Mouse (Mus musculus): ENCODE measurements around the gene Hydin.
"Not testable (repeated sequence)": the region's sequence is repeated elsewhere in the genome, so short reads cannot be mapped to it uniquely, and the experiment has no call there.

Hydin gene

DNA sequence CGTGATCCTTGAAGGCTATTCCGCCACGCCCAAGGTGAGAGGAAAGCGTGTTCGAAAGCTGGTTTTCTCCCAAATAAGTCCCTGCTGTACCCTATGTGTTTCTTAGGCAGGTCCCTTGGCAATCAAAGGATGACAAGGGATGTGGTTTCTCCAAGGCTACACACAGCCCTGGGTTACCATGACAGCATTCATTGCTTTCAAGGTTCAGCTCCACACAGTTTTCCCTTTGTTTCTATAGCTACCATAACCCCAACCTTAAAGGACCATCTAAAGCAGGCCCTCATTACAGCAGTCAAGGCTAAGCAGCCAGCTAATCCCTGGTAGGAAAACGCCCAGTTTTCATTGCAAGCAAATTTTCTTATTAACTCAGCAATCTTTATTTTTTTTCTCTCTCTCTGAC, 183.7 kb downstream of the Hydin start:
- DNase-seq (ENCODE audit: low read depth): no peak

- no peak for DNase-seq (ENCODE audit: low read depth)
These were observed 187.7 kb downstream of the Hydin start for GRCm38 (mm10) chr8:110454466-110454865.

GRCm38 (mm10) chr8:110457424-110457823, 190.6 kb downstream of the Hydin start:
- DNase-seq (ENCODE audit: low read depth): no peak

GRCm38 (mm10) chr8:110462627-110463208, 195.9 kb downstream of the Hydin start:
- DNase-seq (ENCODE audit: low read depth): no peak

GRCm38 (mm10) chr8:110463773-110464460, 197.1 kb downstream of the Hydin start:
- no peak for DNase-seq (ENCODE audit: low read depth)

- no peak for DNase-seq (ENCODE audit: low read depth)
These were observed 198.8 kb downstream of the Hydin start for GRCm38 (mm10) chr8:110465606-110466005.

DNA sequence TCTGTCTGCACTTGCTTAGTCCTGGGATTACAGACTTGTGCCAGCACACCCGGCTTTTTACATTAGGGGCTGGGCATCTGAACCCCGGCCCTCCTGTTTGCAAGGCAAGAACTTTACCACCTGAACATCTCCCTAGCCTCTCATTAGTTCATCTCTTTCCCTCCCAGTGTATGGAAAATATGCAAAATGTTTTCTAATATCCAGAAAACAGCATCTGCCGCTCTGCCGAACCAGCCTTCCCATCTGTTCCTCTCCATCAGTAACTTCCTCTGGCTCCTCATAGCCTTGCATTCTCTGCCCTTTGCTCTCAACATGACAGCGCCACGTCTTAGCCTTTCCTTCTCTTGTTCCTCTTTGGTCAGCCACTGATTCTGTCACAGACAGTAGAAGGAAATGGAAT, 210.5 kb downstream of the Hydin start:
- no peak for DNase-seq (ENCODE audit: low read depth)

DNA sequence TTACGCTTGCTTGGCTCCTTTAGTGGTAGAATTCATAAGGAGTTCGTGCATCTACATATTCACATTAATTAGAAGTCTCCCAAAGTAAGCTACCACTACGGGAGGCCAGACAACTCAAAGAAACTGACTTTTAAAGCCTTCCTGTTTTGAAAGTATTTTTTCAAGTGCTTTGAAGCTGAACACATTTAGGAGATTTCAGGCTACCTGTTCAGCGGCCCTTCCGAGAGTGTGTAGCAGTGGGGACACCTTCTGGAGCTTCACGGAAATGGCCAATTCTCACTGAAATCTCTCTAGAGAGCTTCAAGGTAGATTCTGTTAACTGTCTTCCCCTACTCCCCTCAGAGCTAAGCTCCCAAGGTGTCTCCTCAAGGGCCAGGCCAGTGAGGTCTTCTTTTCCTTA, 211.8 kb downstream of the Hydin start:
- DNase-seq (ENCODE audit: low read depth): peak; percentile 59

- DNase-seq (ENCODE audit: low read depth): peak; percentile 11
These were observed 212.6 kb downstream of the Hydin start for GRCm38 (mm10) chr8:110479401-110479800.

GRCm38 (mm10) chr8:110482275-110482674, 215.5 kb downstream of the Hydin start:
- DNase-seq (ENCODE audit: low read depth): no peak

DNA sequence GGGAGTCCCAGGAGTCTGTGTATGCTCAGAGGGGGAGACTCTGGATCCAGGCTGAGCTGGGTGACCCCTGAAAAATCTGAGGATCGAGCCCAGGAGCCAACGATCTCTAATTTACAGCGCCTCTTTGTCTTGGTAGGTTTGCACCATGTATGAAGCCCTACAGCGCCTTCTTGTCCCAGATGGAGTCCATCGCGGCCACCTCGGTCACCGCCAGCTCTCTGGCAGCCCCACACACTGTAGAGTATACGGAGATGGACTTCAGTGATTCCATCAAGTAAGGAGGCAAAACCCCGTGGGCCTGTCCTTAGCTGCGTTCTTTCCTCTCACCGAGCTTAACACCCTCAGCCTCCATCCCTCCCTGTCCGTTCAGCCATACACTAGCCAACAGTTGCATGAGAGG, 218.5 kb downstream of the Hydin start:
- DNase-seq (ENCODE audit: low read depth): no peak

- DNase-seq (ENCODE audit: low read depth): no peak
These were observed 219.2 kb downstream of the Hydin start for GRCm38 (mm10) chr8:110486020-110486419.

- no peak for DNase-seq (ENCODE audit: low read depth)
These were observed 220.9 kb downstream of the Hydin start for GRCm38 (mm10) chr8:110487644-110488043.

GRCm38 (mm10) chr8:110489344-110489743, 222.6 kb downstream of the Hydin start:
- peak; percentile 33 for DNase-seq (ENCODE audit: low read depth)

DNA sequence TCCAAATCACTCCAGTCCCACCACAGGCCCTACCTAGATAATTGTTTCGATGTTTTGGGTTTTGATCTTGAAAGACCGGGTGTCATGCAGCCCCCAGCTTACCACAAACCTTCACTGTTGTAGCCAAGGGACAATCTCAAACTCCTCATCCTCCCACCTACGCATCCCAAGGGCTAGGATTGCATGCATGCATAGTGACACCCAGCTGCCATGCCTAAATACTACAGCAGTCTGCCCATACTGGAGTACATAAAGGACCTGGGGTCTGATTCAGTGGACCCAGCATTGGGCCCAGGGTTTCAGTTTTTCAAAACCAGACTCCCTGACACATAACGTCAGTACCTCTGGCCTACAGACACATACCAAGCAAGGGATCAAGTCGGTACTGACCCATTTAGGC, 224.3 kb downstream of the Hydin start:
- no peak for DNase-seq (ENCODE audit: low read depth)

GRCm38 (mm10) chr8:110496286-110496685, 229.5 kb downstream of the Hydin start:
- no peak for DNase-seq (ENCODE audit: low read depth)

GRCm38 (mm10) chr8:110500253-110500652, 233.5 kb downstream of the Hydin start:
- no peak for DNase-seq (ENCODE audit: low read depth)

DNA sequence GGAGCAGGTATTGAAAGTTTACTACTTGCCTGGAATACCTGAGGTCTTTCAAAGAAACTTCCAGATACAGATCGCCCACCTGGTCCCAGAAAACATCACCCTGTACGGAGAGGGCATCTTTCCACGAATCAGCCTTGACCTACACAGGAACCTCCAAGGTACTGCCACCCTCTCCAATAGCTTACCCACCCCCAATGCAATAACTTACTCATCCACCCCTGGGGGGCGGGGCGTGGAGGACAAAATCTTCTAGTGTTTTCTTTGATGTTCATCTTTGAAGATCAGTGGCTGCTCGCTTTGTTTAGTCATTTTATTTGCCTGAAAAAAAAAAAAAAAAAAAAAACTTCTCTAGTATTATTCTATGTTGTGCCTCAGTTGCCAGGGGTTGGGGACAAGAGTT, 233.9 kb downstream of the Hydin start:
- DNase-seq (ENCODE audit: low read depth): no peak

GRCm38 (mm10) chr8:110501330-110501729, 234.6 kb downstream of the Hydin start:
- no peak for DNase-seq (ENCODE audit: low read depth)

DNA sequence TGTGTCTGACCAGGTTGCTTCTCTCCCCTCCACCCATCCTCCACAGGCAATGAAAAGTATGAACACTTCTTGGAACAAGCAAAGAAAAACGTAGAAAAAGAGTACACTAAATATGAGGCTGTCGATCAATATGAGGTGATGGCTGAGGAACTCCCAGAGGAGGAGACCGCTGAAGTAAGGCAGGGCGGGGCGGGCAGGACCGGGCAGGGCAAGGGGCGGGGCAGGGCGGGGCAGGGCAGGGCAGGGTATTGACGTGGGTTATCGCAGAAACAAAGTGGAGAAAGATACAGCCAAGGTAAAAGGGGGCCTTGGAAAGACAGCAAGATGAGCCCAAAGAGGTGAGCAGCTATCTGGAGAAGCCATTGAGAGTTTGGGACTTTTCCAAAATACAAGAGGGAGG, 236.1 kb downstream of the Hydin start:
- no peak for DNase-seq (ENCODE audit: low read depth)

DNA sequence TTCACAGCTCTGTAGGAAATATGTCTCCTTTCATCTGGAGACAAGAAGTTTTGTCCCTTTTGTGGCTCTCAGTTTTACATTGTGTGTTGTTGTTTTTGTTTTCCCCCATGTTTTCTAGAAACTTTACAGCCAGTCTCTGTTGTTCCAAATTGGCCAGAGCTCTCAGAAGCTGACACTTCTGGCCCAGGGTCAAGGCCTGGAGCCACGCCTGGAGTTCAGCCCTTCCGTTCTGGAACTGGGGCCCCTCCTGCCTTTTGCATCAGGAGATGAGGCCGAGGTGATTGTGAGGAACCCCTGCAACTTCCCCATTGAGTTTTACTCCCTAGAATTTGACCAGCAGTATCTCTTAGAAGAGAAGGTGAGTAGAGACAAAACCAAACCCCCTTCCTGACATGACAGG, 242.0 kb downstream of the Hydin start:
- no peak for DNase-seq (ENCODE audit: low read depth)

DNA sequence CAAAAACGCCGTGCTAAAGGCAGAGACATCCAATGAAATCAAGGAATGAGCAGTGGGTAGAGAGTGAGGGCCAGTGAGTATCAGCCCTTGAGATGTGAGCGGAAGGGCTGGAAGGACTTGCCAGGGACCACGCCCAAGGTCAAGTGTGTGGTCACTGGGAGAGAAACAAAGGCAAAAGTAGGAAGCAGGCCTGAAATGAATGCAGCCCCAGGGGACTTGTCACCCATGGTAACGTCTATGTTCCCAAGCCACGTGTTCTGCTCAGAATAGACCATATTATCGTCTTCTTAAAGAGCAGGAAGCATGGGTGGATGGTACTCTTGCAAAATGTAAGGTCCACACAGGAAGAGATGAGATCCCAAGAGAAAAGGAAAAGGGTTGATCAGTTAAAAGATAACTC, 253.0 kb downstream of the Hydin start:
- DNase-seq (ENCODE audit: low read depth): no peak

DNA sequence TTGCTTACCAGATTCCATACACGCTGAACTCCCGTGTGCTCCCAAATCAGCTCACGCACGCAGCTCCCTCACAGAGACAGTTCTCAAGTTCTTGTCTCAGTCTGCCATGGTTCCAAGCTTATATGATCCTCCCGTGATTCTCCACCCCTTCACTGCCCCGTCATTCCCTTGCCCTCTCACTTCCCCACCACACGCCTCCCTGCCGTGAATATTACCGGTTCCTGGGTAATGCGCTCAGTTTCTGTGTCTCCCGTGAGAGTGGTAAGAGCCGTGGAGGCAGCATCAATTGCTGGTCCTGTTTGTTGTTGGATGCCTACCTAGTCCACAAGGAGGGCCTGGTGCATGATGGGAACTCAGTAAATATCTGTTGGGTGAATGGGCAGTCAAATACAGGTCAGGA, 255.1 kb downstream of the Hydin start:
- DNase-seq (ENCODE audit: low read depth): no peak

DNA sequence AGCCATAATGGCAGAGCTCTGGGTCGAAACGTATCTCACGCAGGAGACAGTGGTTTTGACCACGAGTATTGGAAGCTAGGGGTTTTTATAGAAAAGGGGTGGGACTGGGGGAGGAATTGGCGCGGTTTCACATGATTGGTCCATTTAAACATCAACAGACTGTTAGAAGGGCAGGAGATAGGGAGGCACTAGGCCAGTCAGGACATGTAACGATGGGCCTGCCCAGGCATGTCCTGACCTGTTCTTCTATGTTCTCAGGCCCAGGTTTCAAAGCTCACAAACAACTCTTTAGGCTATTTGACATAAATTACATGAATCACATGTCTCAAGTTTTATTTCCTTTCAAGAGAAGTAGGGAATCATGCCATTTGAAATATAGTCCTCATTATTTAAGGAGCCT, 255.7 kb downstream of the Hydin start:
- DNase-seq (ENCODE audit: low read depth): not testable (repeated sequence)
